Mouse (Mus musculus) small intestine, adult 2 months (tissue): ENCODE data around the gene Slc33a1.

Experiments used
- CTCF ChIP-seq: fragments of 200-500 bp; IDR thresholded peaks from 2 replicates; pipeline ENCODE4 v1.5.1; 2012; ENCODE audit warnings: low read depth, mild to moderate bottlenecking, control low read depth, inconsistent platforms, low read length, moderate library complexity, mixed read lengths; ENCODE audit not compliant: insufficient replicate concordance, insufficient read length; ENCODE audit errors: extremely low read depth
- POLR2A ChIP-seq: fragments of 200-500 bp; IDR thresholded peaks from 2 replicates; pipeline ENCODE4 v1.6.1; 2012; ENCODE audit warnings: low read depth, mild to moderate bottlenecking, control low read depth, inconsistent platforms, low read length, moderate library complexity

DNA sequence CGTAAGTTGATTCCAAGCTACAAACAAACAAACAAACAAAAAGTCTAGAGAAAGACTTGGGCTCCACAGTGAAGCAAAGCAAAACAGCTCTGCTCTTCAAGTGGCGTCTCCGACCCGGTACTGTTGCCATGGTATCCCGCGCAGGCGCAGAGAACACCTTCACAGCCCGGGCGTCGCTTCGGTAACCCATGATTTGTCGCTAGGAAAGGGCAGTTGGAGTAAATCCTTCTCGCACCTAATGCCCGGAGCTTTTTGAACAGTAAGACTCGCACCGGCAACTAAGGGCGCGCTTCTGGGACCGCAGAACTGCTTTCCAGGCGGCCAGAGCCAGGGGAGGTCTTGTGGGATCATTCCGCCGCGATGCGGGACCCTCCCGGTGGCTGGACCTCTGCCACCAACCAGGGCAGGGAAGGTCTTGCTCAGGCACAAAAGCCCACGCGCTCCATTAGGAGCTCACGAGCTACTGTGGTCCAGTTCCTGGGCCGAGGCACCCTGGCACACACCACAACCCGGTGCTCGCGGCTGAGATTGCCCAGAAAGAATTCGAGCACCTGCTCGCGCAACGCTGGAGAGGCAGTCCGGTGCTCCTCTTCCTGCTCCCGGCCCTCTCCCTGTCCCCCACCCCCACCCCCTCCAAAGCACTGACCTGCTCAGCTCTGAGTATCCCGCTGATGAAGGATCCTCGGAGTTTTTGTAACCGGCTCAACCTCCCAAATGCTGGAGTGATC is 65.8 kb downstream of the Slc33a1 start:
- TF ChIP-seq POLR2A (no peak), CTCF (no peak)
